Mouse (Mus musculus) thymus, postnatal 25 days (tissue): ENCODE data around the gene 1700003E16Rik.

ENCODE experiments used
- DNase-seq: peaks from one replicate; pipeline ENCODE4 v3.0.0; 2022

1700003E16Rik gene

GRCm38 (mm10) chr6:83156259-83156684 lies at the start of gene 1700003E16Rik, which contains the start of gene Wdr54:
1700003E16Rik (plus strand) TSS chr6:83156404.
Wdr54 (minus strand) TSS chr6:83156397.
- peak; percentile 41 for DNase-seq

DNA sequence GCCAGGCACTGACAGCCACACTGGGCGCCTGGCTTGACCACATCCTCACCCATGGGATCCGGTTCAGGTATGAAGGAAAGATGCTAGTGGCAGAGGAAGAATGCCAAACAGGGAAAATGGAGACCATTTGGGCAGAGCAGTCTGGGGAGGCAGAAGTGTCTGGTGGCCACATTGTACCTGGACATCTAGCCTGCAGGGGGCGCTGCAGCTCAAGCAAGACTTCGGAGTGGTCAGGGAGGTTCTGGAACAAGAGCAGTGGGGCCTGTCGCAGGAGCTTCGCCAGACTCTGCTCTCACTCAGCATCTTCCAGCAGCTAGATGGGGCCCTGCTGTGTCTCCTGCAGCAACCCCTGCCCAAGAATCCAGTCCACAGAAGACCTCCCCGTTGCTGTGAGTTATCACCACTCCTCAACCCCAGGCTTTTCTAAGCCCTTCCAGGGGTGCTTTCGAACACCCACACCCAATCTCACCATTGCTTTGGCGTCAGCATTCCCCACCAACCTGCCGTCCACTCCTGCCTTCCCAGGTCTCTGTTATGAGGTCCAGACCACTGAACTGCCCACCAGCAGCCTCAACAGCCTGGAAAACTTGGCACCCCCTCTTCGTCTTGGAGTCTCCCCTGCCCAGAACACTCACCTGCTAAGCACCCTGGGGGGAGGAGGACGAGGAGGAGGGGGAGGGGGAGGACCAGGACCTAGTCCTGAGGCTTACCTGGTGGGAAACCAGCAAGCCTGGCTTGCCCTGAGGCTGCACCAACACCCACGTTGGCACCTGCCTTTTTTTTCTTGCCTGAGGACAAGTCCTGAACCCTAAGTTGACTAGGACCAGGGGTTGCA lies 48.4 kb upstream of the 1700003E16Rik start:
- DNase-seq: peak; percentile 85

DNA sequence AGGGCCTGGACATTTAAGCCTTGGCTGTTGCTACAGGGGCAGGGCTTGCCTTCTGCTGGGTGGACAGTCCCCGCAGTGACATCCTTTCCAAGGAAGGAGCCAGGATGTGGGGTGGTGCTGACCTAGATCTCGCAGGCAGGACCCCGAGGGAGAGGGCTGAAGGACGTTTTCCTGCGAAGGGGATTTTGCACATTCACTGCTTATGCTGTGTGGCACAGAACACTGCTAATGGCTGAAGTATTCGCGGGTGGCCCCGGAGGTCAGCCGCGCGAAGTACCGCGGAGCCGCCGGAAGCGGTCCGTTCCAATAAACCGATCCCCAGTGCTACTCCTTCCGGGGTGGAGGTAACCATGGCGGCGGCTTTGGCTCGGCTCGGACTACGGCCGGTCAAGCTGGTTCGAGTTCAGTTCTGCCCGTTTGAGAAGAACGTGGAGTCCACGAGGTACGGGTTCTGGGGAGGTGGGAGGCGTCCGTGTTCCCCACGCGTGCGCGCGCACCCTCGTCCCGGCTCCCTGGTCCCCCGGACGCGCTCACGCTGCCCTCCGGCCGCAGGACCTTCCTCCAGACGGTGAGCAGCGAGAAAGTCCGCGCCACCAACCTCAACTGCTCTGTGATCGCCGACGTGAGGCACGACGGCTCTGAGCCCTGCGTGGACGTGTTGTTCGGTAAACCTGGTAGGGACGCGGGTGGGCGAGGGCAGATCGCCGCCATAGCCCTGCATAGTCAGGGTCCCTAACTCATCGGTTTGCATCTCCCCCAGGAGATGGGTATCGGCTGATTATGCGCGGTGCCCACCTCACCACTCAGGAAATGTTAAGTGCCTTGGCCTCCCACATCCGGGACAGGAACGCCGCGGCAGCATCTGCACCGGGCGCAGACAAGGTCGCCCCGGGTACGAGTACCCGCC lies 47.2 kb upstream of the 1700003E16Rik start, which contains the start of gene Mrpl53:
Mrpl53 (plus strand) TSS at position 279 of the 907 bp plus-strand sequence.
- peak; percentile 72 for DNase-seq

DNA sequence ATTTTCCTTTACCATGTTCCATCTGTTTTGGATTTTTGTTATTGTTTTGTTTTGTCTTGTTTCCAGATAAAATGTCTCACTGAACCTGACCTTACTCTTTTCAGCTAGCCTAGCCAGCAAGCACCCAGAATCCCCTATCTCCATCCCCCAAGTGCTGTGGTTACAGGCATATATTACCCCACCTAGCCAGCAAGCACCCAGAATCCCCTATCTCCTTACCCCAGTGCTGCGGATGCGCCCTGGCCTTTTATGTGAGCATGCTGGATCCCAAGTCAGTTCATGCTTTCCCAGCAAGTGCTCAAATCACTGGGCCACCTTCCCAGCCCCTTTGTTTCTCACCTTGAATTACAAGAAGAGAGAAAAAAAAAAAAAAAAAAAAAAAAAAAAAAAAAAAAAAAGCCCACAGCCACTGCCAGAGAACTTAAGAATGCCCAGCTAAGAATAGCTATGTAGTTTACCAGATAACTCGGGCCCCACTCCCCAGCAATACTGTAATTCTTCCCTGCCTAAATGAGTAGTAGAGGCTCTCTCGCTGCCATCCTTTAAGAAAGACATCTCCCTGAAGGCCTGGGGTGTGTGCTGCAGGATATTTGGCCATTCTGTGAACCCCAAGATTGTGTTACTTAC lies 44.6 kb upstream of the 1700003E16Rik start:
- DNase-seq: no peak

DNA sequence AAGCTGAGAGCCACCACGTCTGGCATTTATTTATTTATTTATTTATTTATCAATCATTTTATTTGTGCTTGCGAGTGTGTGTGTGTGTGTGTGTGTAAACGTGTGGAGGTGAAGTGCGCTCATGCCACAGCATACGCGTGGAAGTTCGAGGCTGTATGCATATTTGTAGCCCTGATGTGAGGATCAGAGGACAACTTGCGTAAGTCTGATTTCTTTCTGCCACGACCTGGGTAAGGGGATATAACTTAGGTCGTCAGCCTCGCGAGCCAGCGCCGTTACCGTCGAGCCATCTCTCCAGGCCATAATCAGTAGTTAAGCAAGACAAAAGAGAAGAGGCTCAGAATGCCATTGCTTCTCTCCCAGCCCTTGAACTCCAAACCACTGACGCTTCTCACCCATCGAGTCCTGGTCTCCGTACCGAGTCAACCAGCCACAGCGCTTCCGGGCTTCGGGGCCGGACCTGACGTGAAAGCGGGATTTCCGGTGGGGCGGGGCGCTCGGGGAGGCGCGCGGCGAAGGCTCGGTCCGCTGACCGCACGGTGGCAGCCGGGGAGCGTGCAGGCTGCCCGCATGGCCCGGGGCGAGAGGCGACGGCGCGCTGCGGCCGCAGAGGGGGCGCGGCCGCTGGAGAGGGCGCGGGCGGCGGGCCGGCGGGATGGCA lies 41.1 kb upstream of the 1700003E16Rik start, which contains the start of gene Mogs:
Mogs (plus strand) TSS at position 486 of the 661 bp plus-strand sequence.
- DNase-seq: peak; percentile 93

DNA sequence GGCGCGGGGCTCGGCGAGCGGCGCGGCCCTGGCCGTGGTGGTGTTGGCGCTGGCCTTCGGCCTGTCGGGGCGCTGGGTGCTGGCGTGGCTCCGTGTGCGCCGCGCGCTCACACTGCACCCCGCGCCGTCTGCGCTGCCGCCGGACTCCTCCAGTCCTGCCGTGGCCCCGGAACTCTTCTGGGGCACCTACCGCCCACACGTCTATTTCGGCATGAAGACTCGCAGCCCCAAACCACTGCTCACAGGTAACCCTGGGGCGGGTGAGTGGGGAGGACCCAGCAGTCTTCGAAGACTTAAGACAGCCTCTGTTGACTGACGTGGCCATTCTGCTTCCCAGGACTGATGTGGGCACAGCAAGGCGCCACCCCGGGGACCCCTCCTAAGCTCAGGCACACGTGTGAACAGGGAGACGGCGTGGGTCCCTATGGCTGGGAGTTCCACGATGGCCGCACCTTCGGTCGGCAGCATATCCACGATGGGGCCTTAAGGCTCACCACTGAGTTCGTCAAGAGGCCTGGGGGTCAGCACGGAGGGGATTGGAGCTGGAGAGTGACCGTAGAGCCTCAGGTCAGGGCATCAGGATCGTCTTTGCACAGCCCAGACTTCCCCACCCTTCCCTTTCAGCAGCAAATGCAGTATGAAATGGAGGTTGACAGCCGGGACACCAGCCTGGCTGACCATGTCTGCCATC lies 40.4 kb upstream of the 1700003E16Rik start:
- no peak for DNase-seq

DNA sequence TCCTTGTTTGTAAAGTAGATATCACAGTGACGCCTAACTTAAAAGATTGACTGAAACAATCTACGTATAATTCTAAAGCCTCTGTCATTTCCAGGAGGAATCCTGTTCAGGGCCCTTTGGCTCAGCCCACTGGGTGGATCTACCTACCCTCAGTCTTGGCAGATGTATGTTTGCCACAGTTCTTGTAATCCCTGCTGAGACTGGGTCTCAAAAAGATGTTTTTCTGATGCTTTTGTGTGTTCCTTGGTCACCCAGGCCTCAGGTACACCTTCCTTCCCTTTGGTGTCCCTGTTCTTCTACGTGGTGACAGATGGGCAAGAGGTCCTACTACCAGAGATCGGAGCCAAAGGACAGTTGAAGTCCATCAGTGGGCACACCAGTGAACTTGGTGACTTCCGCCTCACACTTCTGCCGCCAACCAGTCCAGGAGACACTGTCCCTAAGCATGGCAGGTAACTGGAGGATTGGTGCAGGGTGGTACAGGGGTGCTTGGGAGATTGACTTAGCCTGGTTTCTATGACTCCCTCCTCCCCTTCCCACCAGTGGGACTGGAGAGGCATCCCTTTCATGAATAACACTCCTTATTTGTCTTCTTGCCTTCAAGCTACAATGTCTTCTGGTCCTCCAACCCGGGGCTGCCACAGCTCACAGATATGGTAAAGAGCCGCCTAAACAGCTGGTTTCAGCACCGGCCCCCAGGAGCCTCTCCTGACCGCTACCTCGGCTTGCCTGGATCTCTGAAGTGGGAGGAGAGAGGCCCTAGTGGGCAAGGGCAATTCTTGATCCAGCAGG lies 39.6 kb upstream of the 1700003E16Rik start:
- DNase-seq: no peak

GRCm38 (mm10) chr6:83117165-83117438 lies 39.1 kb upstream of the 1700003E16Rik start:
- DNase-seq: no peak

DNA sequence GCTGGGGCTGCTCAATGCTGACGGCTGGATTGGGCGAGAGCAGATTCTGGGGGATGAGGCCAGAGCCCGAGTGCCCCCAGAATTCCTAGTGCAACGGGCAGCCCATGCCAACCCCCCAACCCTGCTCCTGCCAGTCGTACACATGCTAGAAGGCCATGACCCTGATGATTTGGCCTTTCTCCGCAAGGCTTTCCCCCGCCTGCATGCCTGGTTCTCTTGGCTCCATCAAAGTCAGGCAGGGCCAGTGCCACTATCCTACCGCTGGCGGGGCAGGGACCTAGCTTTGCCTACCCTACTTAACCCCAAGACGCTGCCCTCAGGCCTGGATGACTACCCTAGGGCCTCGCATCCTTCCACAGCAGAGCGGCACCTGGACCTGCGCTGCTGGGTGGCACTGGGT lies 38.6 kb upstream of the 1700003E16Rik start:
- no peak for DNase-seq

DNA sequence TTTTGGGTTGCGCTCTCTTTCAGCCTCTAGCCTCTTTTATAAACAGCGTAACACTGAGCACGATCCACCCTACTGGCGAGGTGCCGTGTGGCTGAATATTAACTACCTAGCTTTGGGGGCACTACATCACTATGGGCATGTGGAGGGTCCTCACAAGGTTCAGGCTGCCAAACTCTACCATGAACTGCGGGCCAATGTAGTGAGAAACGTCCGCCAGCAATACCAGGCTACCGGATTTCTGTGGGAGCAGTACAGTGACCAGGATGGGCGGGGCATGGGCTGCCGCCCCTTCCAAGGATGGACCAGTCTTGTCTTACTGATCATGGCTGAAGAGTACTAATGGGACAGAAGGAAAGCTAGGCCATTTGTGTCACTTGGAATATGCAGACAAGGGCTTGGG lies 37.8 kb upstream of the 1700003E16Rik start:
- no peak for DNase-seq

- DNase-seq: no peak
These were observed 37.1 kb upstream of the 1700003E16Rik start for GRCm38 (mm10) chr6:83118825-83119733.

DNA sequence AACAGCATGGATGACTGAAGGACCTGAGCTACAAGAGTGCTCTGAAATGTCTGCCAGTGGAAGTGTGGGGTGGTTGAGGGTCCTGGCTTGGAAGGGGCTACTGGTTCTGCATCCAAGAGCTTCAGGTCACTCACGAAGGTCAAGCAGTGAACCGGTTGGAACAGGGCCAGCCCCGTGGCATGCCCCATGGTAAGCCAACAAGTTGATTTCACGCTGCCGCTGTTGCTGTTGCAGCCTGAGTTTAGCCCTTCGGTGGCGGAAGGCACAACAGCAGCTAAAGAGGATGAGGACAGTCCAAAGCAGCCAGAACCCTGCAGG lies 36.5 kb upstream of the 1700003E16Rik start:
- no peak for DNase-seq

GRCm38 (mm10) chr6:83120930-83121862 lies 35.0 kb upstream of the 1700003E16Rik start, which contains the start of gene Wbp1:
Wbp1 (minus strand) TSS chr6:83121559.
- peak; percentile 90 for DNase-seq

DNA sequence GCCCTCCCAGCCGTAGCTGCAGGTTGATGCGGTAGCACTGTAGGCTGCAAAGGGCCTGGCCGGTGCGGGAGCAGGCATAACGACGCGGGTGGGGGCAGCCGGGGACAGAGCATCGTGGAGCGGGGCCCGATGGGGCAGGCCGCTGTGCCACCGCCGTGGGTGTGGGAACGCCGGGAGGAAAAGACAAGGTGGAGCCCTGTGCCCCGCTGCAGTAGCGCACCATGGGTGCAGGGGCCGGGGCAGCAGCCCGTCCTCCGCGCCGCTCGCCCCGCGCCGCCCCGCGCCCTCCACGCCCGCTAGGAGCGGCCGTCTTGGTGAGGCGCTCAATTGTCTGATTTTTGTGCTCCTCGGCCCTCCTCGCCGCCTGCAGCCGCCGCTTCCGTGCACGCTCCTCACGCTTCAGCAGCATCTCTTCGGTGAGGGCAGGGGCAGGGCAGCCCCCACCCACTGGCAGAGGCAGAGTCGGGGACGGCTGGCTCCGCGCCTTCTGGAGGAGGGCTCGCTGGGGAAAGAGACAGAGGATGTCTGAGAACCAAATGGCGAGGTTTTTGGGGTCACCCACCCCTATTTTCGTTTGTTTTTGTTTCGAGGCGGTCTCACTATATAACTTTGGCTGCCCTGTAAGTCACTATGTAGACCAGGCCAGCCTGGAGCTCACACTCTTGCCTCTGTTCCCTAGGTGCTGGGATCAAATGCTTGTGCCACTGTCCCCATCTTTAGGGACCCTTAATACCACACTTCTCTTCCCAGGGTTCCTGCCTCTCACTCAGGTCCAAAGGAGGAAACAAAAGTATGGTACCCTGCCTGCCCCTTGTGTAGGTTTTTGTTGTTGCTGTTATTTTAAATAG lies 34.1 kb upstream of the 1700003E16Rik start:
- DNase-seq: no peak

- no peak for DNase-seq
These were observed 33.2 kb upstream of the 1700003E16Rik start for GRCm38 (mm10) chr6:83122961-83123360.

GRCm38 (mm10) chr6:83124851-83125312 lies 31.3 kb upstream of the 1700003E16Rik start:
- DNase-seq: peak; percentile 82

GRCm38 (mm10) chr6:83125331-83125730 lies 30.9 kb upstream of the 1700003E16Rik start, which contains the start of gene Ino80b:
Ino80b (minus strand) TSS chr6:83125431.
- no peak for DNase-seq

GRCm38 (mm10) chr6:83127419-83127818 lies 28.8 kb upstream of the 1700003E16Rik start:
- DNase-seq: no peak
